Mouse (Mus musculus) embryo, embryonic 11 days (tissue): ENCODE data around the gene Thsd7b.
"Not testable (repeated sequence)": the region's sequence is repeated elsewhere in the genome, so short reads cannot be mapped to it uniquely, and the experiment has no call there.

Experiments used
- DNase-seq: peaks from one replicate; pipeline ENCODE4 v3.0.0-alpha.2; 2015

Thsd7b gene

GRCm38 (mm10) chr1:129651448-129651847 is 378.3 kb downstream of the Thsd7b start:
- DNase-seq, result not testable (repeated sequence)

DNA sequence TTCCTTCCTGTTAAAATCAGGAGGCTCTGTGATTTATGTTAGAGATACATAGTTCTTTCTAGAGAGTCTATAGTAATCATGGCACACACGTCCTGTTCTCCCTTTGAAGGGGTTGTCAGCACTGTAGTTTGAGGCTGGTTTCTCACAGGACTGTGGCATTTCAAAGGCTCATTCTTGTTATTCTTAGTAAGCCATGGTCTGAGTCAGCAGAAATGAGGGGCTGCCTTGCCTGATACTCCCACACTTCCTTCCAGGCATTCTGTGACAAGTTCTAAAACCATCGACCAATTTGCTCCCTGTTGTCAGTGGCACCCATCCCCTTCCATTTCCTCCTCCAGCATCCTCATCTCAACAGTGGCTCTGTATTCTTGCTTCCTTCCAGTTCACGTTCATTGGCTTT is 384.9 kb downstream of the Thsd7b start:
- no peak for DNase-seq

GRCm38 (mm10) chr1:129675878-129676277 is 402.8 kb downstream of the Thsd7b start:
- DNase-seq, result no peak

DNA sequence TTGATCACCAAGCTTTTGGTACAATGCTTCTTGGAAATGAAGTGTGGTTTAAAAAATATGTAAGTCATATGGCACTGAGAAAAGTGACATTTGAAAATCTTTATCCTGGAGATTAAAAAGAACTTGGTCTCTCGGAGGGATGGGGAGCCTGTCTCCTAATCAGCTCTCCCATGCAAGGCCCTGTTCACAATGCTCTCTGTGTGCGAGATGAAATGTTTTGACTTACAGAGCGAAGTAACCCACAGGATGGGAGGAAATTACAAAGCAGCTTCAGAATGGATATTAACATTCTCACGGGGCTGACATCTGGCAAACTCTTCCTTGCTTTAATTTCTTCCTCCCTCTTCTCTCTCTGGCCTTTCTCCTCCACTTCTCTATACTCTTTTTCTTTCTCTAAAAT is 405.7 kb downstream of the Thsd7b start:
- no peak for DNase-seq

DNA sequence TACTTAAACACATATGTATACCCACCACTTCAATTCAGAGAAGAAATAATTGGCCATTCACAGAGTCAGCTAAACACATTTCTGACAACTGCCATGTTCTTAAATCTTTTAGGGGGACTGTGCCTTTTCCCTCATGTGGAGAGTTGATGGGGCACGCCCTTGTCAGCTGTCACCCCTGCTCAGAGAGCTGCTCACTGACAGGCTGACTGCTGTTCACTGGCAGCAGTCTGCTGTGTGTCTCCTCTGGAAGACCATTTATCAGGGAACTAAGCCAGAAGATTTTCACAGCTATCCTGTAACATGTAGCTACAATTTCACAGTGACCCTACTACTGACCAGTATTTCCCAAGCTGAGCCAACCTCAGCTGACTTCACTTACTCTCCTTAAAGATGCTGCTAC is 432.6 kb downstream of the Thsd7b start:
- no peak for DNase-seq

DNA sequence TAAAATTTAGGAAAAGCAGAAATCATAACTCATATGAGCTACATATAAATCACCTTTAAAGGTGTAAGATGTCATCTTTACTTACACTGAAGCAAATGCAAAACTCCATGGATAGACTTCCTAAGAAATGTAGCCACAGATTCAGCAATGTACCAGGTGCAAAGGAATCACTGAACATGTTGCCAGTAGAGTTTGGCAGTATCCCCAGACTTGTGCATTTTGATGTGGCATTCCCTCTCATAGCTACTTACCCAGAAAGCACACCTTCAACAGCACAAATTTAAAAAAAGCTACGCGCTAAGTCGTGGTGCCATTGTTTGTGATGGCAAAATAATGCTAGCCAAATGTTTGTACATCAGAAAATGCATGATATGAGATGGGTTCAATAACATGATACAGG is 439.6 kb downstream of the Thsd7b start:
- DNase-seq, result no peak

- DNase-seq, result no peak
These were observed 440.5 kb downstream of the Thsd7b start for GRCm38 (mm10) chr1:129713571-129713970.

DNA sequence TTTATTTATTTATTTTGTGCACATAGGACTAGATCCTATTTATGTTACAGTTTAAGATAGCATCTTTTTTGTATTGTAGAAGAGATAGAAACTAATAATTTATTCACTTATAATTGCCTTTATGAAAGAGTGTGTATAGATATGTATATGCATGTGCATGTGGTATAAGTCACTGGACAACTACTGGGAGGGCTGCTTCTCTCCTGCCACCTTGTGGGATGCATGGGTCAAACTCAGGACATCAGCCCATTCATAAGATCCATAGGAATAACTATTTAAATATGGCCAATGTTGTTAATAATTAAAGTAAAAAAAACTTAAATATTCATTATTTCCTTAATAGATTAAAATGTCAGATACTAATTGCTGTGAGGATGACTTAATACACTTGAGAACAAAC is 446.5 kb downstream of the Thsd7b start:
- DNase-seq, result no peak

GRCm38 (mm10) chr1:129731991-129732390 is 458.9 kb downstream of the Thsd7b start:
- no peak for DNase-seq

DNA sequence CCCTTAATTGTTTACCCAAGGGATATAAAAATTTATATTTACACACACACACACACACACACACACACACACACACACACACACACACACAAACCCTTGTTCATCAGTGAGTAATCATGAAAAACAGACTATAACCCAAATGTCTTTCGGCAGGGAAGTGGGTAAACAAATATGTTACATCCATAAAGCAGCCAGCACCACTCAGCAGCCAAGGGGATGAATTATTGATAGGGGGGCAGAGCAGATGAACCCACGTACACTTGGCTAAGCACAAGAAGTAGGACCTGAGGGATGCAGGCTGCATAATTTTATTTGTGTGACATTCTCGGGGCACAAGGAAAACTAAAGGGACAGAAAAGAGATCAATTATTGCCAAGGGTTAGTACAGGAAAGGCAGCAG is 474.5 kb downstream of the Thsd7b start:
- DNase-seq, result no peak

- DNase-seq, result no peak
These were observed 483.6 kb downstream of the Thsd7b start for GRCm38 (mm10) chr1:129756548-129757240.

GRCm38 (mm10) chr1:129759003-129759402 is 485.9 kb downstream of the Thsd7b start:
- no peak for DNase-seq

DNA sequence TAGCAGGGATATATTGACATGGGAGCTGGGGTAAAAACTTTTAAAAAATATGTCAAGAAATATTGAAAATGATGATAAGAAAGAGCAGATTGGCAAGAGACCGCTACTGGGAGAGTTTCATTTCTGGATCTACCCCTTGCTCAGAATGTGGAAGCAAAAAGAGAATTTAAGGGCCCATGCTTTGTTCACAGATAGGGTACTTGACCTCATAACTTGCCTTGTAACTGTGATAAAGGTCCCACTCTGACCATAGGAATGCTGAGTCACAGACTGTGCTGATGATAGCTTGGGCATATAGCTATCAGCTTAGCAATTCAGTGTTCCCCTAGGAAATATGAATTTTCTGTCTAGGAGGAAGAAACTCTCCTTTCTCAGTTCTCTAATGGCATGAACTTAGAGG is 488.1 kb downstream of the Thsd7b start:
- no peak for DNase-seq

DNA sequence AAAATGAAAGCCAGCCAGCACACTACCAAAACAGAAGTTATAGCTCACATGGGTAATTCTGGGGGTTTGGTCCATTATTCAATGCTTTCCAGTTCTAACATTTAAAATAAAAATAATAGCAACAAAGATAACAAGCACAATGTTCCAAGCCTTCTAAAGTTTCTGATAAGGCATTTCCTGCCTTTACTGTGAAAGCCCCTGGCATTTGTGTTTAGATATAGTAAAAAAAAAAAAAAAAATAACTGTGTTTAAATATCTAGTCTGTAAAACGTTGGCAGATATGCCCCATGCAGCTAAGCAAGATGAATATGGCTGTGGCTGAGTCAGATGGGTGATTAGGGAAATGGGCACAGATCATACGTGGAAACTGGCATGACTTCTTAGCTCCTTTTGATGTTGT is 491.6 kb downstream of the Thsd7b start:
- DNase-seq, result no peak

- DNase-seq, result no peak
These were observed 504.0 kb downstream of the Thsd7b start for GRCm38 (mm10) chr1:129777055-129777454.

- DNase-seq, result no peak
These were observed 506.4 kb downstream of the Thsd7b start for GRCm38 (mm10) chr1:129779506-129779905.

- DNase-seq, result no peak
These were observed 507.5 kb downstream of the Thsd7b start for GRCm38 (mm10) chr1:129780589-129780988.

DNA sequence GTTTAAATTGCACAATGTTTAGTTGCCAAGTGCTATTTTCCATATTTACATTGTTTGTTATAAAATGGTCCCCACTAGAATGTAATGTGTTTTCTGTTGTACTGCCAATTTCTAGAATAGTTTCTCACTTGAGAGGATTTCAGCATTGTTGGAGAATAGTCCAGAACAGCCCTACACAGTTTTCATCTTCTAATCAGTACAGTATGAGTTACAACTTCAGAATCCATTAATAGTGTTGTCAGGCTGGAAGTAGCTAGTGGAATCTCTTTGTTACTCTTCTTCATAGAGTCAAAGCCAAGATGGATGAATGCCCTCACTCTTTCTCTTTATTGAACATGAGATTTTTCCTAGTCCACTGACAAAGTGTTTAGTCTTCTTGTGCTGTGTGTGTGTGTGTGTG is 525.4 kb downstream of the Thsd7b start:
- no peak for DNase-seq

GRCm38 (mm10) chr1:129826927-129827326 is 553.8 kb downstream of the Thsd7b start:
- peak; percentile 31 for DNase-seq

DNA sequence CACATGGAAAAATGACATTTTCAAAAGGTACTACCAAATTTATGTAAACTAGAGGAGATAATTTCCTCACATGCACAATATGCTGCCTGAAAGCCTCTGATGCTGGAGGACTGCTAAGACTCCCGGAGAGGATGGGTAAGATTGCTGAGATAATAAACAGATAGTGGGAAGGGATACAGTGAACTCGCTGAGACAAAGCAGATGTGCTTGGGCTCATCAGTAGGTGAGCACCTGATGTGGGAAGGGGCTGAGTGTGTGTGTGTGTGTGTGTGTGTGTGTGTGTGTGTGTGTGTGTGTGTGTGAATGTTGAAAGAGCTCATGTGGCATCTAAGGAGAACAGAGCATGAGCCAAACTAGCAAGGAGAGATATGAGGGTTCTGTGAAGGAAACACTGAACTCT is 564.2 kb downstream of the Thsd7b start:
- no peak for DNase-seq

DNA sequence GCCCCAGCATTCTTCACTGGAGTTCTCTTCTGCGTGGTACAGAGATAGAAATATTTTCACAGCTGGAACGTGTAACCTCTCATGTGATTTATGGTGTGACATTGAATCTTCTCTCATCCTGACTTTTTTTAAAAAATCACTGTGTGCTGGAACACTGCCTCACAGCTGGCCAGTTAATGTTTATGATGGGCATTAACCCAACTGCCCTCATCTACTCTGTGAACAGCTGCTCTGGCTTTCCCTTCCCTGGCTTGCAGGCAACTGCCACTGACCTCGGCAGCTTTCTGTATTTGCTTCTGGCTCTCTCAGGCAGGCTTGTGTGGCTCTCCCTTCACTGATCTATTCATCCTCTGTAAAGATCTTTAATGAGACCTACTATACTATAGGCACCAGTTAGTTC is 564.7 kb downstream of the Thsd7b start:
- peak; percentile 47 for DNase-seq

DNA sequence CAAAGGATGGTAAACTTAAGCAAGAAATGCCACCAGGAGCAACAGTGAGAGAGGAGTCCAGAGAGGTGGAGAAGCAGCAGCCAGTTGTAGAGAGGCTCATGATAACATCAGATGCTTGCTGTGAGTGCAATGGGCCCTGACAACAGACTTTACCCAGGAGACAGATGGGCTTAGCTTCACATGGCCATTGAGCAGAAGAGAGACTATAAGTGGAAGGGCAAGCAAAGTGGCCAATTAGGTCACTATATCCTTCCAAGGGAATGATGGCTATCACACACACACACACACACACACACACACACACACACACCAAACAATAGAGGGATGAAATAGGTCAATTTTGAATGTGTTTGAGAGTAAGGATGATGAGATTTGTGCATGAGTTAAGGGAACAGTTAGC is 565.4 kb downstream of the Thsd7b start:
- no peak for DNase-seq

GRCm38 (mm10) chr1:129843416-129843815 is 570.3 kb downstream of the Thsd7b start:
- peak; percentile 51 for DNase-seq

DNA sequence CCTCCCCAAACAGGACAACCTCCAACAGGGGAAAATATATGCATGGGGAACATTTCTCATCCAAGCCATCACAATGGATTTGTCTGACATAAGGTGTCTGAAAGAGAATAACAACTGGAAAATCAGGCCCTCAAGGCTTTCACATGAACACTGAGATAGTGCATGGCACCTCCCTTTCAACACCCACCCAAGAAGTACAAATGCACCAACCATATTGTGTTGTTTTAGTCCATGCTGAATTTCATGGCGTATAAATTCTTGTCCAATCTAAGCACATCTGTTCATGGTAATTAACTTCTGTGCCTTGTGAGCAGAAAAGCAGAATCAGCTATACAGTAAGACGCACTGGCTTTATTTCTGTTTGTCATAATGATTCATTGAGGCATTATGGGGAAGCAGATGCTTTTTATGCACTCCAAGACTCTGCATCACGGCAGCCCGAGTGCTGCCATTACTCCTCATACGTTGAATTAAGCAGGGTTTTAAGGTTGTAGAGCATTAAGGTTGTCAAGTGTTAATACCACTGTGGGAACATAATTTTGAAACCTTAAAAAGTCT is 577.0 kb downstream of the Thsd7b start:
- no peak for DNase-seq

GRCm38 (mm10) chr1:129867714-129868113 is 594.6 kb downstream of the Thsd7b start:
- DNase-seq, result no peak
